Mouse (Mus musculus) right cerebral cortex, adult 2 months (tissue): ENCODE data around the gene Olfr370.
"Not testable (repeated sequence)": the region's sequence is repeated elsewhere in the genome, so short reads cannot be mapped to it uniquely, and the experiment has no call there.

ENCODE experiments used
- DNase-seq, 2 experiments: peaks; one replicate each; pipeline ENCODE4 v3.0.0; 2021 to 2022; ENCODE audit warnings: low spot score in 2 of 2

Olfr370 gene

GRCm38 (mm10) chr8:83535736-83536135 is at the start of gene Olfr370:
Gene Olfr370 (plus strand): TSS chr8:83535780.
- DNase-seq = no peak

- DNase-seq = no peak
Observed at GRCm38 (mm10) chr8:83511696-83512095, 23.9 kb upstream of the Olfr370 start.

- no peak for DNase-seq
Observed at GRCm38 (mm10) chr8:83520432-83520831, 15.1 kb upstream of the Olfr370 start.

GRCm38 (mm10) chr8:83520907-83521306 is 14.7 kb upstream of the Olfr370 start:
- not testable (repeated sequence) for DNase-seq

GRCm38 (mm10) chr8:83521310-83521709 is 14.3 kb upstream of the Olfr370 start:
- no peak for DNase-seq

- no peak for DNase-seq
Observed at GRCm38 (mm10) chr8:83534802-83535201, 778 bp upstream of the Olfr370 start.

- DNase-seq = no peak
Observed at GRCm38 (mm10) chr8:83562669-83563068, 27.1 kb downstream of the Olfr370 start.

GRCm38 (mm10) chr8:83563246-83563645 is 27.7 kb downstream of the Olfr370 start:
- no peak for DNase-seq

- peak in 1 of 2 experiments; percentile 2 for DNase-seq
Observed at GRCm38 (mm10) chr8:83565731-83566375, 30.3 kb downstream of the Olfr370 start.

GRCm38 (mm10) chr8:83566469-83567395 is 31.2 kb downstream of the Olfr370 start, which contains the start of gene Ndufb7:
Gene Ndufb7 (plus strand): TSS chr8:83566671.
- DNase-seq = peak; percentile 97 to 98

GRCm38 (mm10) chr8:83567668-83568067 is 32.1 kb downstream of the Olfr370 start:
- peak in 1 of 2 experiments; percentile 5 for DNase-seq

- no peak for DNase-seq
Observed at GRCm38 (mm10) chr8:83568128-83568527, 32.5 kb downstream of the Olfr370 start.

- DNase-seq = no peak
Observed at GRCm38 (mm10) chr8:83568755-83569154, 33.2 kb downstream of the Olfr370 start.

- DNase-seq = peak in 1 of 2 experiments; percentile 3
Observed at GRCm38 (mm10) chr8:83569165-83569564, 33.6 kb downstream of the Olfr370 start.

GRCm38 (mm10) chr8:83570272-83571000 is 34.9 kb downstream of the Olfr370 start:
- peak in 1 of 2 experiments; percentile 7 for DNase-seq

- DNase-seq = peak in 1 of 2 experiments; percentile 4
Observed at GRCm38 (mm10) chr8:83571001-83571340, 35.4 kb downstream of the Olfr370 start.

- DNase-seq = peak in 1 of 2 experiments; percentile 3
Observed at GRCm38 (mm10) chr8:83571791-83572190, 36.2 kb downstream of the Olfr370 start.

- DNase-seq = no peak
Observed at GRCm38 (mm10) chr8:83572246-83572812, 36.7 kb downstream of the Olfr370 start.

- DNase-seq = peak in 1 of 2 experiments; percentile 12
Observed at GRCm38 (mm10) chr8:83573140-83573875, 37.7 kb downstream of the Olfr370 start.

GRCm38 (mm10) chr8:83574631-83575315 is 39.2 kb downstream of the Olfr370 start:
- peak in 1 of 2 experiments; percentile 7 for DNase-seq
